Mouse (Mus musculus) testis, adult 2 months (tissue): Measurements from ENCODE around the gene Gstm4. TPM values are rescaled to one million over a fixed set of nuclear protein-coding genes. Genes with fewer than 3 reads are reported as not detected.

ENCODE experiments used
- H3K27ac ChIP-seq: fragments of 200-500 bp; 2 replicates; pipeline ENCODE4 v1.5.1; 2012; ENCODE audit warnings: low read depth, low read length; ENCODE audit not compliant: control insufficient read depth, insufficient read depth
- H3K27me3 ChIP-seq: fragments of 200-500 bp; 2 replicates; pipeline ENCODE4 v1.6.1; 2012; ENCODE audit warnings: mild to moderate bottlenecking, low read length, moderate library complexity; ENCODE audit not compliant: control insufficient read depth, insufficient read depth
- H3K36me3 ChIP-seq: fragments of 200-500 bp; 2 replicates; pipeline ENCODE4 v1.6.1; 2012; ENCODE audit warnings: mild to moderate bottlenecking, low read length; ENCODE audit not compliant: control insufficient read depth, insufficient read depth
- H3K4me1 ChIP-seq: fragments of 200-500 bp; 2 replicates; pipeline ENCODE4 v1.6.1; 2012; ENCODE audit warnings: low read length; ENCODE audit not compliant: control insufficient read depth, insufficient read depth
- H3K4me3 ChIP-seq: fragments of 200-500 bp; 2 replicates; pipeline ENCODE4 v1.5.1; 2012; ENCODE audit warnings: low read depth, mild to moderate bottlenecking, low read length, moderate library complexity, mixed read lengths; ENCODE audit not compliant: control insufficient read depth
- CTCF ChIP-seq: fragments of 200-500 bp; IDR thresholded peaks from 2 replicates; pipeline ENCODE4 v1.5.1; 2012; ENCODE audit warnings: low read depth, mild to moderate bottlenecking, inconsistent platforms, low read length, moderate library complexity; ENCODE audit not compliant: control insufficient read depth, insufficient read depth, insufficient replicate concordance
- POLR2A ChIP-seq: fragments of 200-500 bp; IDR thresholded peaks from 2 replicates; pipeline ENCODE4 v1.6.1; 2012; ENCODE audit warnings: low read depth, mild to moderate bottlenecking, inconsistent platforms, low read length, moderate library complexity; ENCODE audit not compliant: control insufficient read depth
- polyA plus RNA-seq: library from polyadenylated mRNA; depleted of rRNA; stranded (reverse); fragments of >200 nt; gene quantifications from 2 replicates; pipeline ENCODE4 v1.2.3, GENCODE M21; 2012

Gene Gstm4
- polyA plus RNA-seq, 1 experiment = 20.7 TPM

- TF ChIP-seq CTCF (no peak), POLR2A (no peak)
- H3K4me3 ChIP-seq = no peak overlapping the region
- no peaks in the 10 kb centered on the region for H3K27me3 ChIP-seq
- H3K4me1 ChIP-seq = peaks cover 21% of the 10 kb centered on the region
- H3K27ac ChIP-seq = no peak overlapping the region
- no peaks in the 10 kb centered on the region for H3K36me3 ChIP-seq
Measured at GRCm38 (mm10) chr3:108083161-108083560, 38.5 kb upstream of the Gstm4 start.

- H3K4me1 ChIP-seq = peaks cover 21% of the 10 kb centered on the region
- H3K27me3 ChIP-seq = no peaks in the 10 kb centered on the region
- no peak overlapping the region for H3K27ac ChIP-seq
- H3K4me3 ChIP-seq = no peak overlapping the region
- no peaks in the 10 kb centered on the region for H3K36me3 ChIP-seq
- TF ChIP-seq CTCF (no peak), POLR2A (no peak)
Measured at GRCm38 (mm10) chr3:108082251-108082875, 37.7 kb upstream of the Gstm4 start.

DNA sequence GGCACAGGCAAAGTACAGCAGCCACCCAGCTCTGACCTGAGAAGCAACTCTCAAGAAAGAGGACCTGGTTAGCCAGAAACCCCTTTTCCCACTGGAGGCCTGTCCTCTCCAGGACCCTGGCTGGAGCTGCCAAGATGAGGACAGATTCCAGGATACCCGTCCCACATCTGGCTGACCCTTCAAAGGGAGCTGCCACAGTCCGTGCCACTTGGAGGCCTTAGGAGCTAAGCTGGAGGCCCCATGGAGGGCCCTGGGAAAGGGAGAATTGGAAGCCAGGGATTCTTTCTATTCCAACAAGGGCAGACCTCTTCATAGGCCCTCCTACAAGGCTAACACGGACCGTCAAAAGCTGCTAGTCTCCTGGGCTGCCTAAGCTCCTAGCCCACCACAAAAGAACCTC lies 37.0 kb upstream of the Gstm4 start:
- Histone ChIP-seq H3K4me1 (peaks cover 19% of the 10 kb centered on the region), H3K27ac (no peak overlapping the region), H3K4me3 (no peak overlapping the region), H3K27me3 (no peaks in the 10 kb centered on the region), H3K36me3 (no peaks in the 10 kb centered on the region)
- TF ChIP-seq POLR2A (no peak), CTCF (no peak)

GRCm38 (mm10) chr3:108076836-108077235 lies 32.1 kb upstream of the Gstm4 start:
- no peaks in the 10 kb centered on the region; the same call in 1 of the 2 replicates for H3K4me1 ChIP-seq
- TF ChIP-seq CTCF (no peak), POLR2A (no peak)
- H3K27ac ChIP-seq = no peak overlapping the region
- H3K36me3 ChIP-seq = 0 out of 2 replicates have a peak, but pooled peaks cover 2% of the 10 kb centered on the region
- H3K27me3 ChIP-seq = no peaks in the 10 kb centered on the region
- H3K4me3 ChIP-seq = no peak overlapping the region

DNA sequence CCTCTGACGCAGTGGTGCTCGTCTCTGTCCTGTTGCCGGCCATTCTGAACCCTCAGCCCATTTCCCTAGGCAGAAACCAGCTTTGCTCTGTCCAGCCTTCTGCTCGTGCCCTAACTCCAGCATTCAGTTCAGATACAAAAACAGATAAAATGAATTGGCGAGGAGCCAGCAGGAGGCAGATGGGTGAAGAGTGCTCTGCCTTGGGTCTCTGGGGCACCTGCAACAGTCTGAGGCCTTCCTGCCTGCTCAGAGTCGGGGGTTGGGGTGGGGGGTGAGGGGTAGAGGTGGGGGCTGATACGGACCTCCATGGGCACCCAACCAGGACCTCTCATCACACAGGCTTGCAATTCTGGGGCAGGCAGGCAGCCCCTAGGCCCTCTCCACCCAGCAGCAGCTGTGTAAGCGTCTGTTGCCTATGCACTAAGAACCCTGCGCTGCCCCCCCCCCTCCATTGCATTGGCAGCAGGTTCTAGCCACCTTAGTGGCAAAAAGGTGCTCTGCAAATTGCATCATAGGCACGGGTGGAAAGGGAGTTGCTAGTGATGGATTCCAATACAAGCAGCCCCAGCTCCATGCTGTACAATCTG lies 28.4 kb upstream of the Gstm4 start:
- H3K4me1 ChIP-seq = no peaks in the 10 kb centered on the region; the same call in 1 of the 2 replicates
- H3K27me3 ChIP-seq = no peaks in the 10 kb centered on the region
- no peak for TF ChIP-seq POLR2A
- no peak for TF ChIP-seq CTCF
- no peak overlapping the region for H3K27ac ChIP-seq
- H3K4me3 ChIP-seq = no peak overlapping the region
- 0 out of 2 replicates have a peak, but pooled peaks cover 2% of the 10 kb centered on the region for H3K36me3 ChIP-seq

- Histone ChIP-seq H3K27me3 (no peaks in the 10 kb centered on the region), H3K4me3 (no peak overlapping the region), H3K36me3 (no peaks in the 10 kb centered on the region), H3K27ac (no peak overlapping the region), H3K4me1 (no peaks in the 10 kb centered on the region; the same call in 1 of the 2 replicates)
- TF ChIP-seq POLR2A = no peak
- peak; percentile 83 for TF ChIP-seq CTCF
Measured at GRCm38 (mm10) chr3:108070295-108071293, 25.9 kb upstream of the Gstm4 start.
